Mouse (Mus musculus): ENCODE data around the gene Rere.
A peak's percentile ranks its signal among the peaks of the same experiment; 100 is the strongest.
"Not testable (repeated sequence)": the region's sequence is repeated elsewhere in the genome, so short reads cannot be mapped to it uniquely, and the experiment has no call there.

The Rere gene

DNA sequence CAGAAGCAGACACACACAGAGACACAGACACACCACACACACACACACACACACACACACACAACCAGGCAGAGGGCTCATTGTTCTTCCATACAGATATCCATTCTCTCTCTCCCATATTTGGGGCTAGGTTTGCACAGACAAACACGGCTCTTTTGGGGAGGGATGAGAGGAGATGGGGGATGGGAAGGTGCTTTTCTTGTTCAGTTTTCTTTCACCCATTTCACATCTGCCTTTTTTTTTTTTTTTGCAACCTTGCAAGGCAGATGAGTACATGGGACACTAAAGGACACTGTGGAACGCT, 1.8 kb downstream of the Rere start:
- DNase-seq (ENCODE audit: low spot score), result no peak

DNA sequence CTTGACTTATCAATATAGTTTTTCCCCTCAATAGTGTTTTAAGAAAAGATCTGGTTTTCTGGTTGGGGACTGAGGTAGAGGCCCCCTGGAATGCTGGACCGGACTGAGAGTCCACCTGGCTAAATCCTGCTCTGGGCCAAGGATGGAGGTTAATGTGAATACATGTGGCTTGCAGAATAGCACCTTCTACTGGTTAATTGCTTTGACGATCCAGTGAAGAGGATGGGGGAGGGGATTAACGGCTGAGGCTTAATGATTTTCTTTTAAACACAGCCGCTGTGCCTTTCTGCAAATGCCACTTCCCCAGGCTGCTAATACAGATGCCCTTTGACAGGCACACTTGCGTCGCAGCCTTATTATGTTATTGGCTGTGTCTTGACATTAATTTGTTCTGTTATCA, 2.5 kb downstream of the Rere start:
- peak; percentile 38 for DNase-seq (ENCODE audit: low spot score)

DNA sequence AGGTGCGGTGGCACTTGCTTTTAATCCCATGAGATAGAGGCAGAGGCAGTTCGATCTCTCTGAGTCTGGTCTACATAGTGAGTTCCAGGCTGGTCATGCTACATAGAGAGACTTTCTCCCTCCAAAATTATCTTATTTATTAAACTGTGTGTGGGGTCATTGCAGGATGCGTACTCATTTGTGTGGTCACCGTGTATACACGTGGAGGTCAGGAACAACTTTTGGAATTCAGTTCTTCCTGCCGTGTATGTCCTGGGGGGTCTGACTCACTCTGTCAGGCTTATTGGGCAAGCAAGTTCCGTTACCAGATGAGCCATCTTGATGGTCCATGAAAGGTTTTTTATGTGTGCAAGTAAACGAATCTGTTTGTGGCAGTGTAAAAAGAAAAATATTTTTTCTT, 5.5 kb downstream of the Rere start:
- DNase-seq (ENCODE audit: low spot score), result no peak

DNA sequence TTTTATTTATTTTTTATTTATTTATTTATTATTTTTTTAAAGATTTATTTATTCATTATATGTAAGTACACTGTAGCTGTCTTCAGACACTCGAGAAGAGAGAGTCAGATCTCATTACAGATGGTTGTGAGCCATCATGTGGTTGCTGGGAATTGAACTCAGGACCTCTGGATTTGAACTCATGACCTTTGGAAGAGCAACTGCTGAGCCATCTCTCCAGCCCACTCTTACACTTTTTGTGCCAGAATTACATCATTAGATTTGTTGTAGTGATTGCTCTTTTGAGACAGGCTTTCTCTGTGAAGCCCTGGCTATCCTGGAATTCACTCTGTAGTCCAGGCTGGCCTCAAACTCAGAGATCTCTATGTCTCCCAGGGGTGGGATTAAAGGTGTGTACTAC, 6.0 kb downstream of the Rere start:
- DNase-seq (ENCODE audit: low spot score), result not testable (repeated sequence)

DNA sequence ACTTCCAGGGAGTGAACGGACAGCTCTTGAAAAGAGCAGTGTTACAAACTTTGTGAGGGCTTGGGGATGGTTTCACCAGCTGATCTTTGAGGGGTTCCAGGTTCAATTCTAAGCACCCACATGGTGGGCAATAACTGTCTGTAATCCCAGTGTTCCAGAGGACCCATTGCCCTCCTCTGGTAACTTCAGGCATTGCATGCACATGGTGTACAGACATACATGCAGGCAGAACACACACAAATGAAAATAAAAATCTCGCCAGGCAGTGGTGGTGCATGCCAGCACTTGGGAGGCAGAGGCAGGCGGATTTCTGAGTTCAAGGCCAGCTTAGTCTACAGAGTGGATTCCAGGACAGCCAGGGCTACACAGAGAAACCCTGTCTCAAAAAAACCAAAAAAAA, 10.5 kb downstream of the Rere start:
- no peak for DNase-seq (ENCODE audit: low spot score)

DNA sequence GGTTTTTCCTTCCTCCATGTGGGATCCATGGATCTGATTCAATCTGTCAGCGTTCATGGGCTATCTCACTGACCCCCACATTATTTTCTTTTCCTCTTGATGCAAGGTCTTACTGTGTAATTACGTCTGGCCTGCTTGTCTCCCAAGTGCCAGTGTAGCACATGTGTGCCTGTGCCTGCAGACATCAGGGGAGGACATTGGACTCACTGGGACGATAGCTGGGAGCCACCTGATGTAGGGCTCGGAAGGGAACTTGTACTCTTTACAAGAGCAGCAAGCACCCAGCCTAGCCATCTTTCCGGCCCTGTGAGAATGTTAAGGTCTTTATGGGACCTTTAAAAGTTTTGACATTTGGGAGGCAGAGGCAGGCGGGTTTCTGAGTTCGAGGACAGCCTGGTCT, 13.4 kb downstream of the Rere start:
- DNase-seq (ENCODE audit: low spot score), result no peak

DNA sequence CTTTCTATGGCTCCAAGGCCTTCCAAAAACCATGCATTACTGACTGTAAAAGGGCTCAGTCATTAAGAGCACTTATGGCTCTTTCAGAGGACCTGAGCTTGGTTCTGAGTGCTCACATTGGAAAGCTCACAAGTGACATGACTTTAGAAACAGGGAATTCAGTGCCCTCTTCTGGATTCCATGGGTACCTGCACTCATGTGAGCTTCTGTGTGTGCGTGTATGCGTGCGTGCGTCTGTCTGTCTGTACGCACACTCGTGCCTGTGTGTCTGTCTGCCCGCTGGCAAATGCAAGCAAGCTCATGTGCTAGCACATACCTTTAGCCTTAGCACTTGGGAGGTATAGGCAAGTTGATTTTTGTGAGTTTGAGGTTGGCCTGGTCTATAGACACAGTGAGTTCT, 14.5 kb downstream of the Rere start:
- no peak for DNase-seq (ENCODE audit: low spot score)

DNA sequence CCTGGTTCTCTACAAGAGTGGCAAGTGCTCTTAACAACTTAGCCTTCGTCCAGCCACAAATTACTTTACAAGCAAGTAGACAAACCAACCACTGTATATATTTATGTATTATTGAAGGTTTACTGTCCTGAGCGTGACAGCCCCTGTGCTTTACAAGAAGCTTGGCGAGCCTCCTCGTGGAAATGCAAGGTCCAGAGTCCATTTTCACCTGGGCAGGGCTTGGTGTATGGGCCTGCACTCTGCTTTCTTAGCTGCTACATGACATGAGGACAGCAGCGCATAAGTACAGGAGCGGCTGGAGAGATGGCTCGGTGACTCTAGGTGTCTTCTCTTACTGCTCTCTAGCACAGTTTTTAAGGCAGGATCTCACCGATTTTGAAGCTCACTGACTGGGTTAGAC, 21.3 kb downstream of the Rere start:
- DNase-seq (ENCODE audit: low spot score), result peak; percentile 34

DNA sequence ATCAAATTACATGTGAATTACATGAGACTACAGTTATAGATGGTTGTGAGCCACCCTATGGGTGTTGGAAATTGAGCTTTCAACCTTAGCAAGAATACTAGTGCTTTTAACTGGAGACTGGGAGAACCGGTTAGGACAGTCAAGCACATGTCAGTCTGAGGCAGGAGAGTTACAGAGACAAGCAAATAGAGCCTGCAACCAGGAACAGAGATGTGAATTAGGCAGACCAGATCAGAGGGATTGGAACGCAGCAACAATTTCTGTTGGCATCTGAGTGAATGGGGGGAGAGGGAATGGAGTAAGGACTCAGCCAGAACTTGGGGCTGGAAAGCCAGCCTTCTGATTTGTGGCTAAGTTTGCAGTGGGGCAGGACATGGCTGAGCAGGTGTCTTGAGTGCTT, 25.3 kb downstream of the Rere start:
- DNase-seq (ENCODE audit: low spot score), result no peak

DNA sequence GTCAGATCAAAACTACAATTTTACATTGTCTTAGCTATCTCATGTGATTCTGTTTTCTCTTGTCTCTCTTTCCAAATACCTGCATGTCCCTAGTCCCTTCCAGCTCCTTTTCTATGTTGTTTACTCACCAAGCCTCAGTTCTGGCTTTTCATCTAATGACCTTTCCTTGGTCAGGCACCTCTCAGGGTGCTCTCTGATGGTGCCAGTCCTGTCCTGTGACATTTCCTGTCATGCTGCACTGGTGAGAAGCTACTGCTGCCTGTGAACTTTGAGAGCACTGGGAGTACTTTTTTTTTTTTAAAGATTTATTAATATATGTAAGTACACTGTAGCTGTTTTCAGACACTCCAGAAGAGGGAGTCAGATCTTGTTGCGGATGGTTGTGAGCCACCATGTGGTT, 25.8 kb downstream of the Rere start:
- no peak for DNase-seq (ENCODE audit: low spot score)

DNA sequence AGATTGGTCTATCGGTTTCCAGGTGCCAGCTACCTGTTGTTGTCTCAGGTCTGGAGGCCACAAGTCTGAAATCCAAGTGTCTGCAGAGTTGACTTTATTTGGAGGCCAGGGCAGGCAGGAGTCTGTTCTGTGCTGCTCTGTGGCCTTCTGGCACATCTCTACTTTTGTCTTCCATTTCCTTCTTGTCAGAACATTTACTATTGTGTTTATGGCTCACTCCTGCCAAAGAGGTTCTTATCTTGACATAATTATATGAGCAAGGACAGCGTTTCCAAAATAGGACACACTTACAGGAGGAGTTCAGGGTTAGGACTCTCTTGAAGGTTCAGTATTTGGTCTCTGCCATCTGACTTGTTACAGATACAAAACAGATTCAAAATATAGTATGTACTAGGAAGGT, 30.0 kb downstream of the Rere start:
- no peak for DNase-seq (ENCODE audit: low spot score)

DNA sequence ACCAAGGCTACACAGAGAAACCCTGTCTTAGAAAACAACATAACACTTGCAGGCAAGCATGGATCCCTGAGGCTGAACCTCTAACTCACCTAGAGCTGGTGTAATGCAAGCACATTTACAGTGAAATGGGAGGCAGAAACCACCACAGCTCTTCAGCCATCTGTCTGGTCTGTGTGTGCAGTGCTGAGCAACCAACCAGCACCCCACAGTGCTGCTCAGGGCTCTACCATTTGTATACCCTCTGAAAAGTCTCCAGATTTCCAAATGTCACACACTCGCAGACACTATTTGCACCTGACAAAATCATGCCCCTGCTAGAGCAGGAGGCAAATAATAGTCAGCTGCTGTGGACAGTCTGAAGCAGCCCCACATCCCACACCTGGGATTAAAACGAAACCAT, 31.2 kb downstream of the Rere start:
- no peak for DNase-seq (ENCODE audit: low spot score)

DNA sequence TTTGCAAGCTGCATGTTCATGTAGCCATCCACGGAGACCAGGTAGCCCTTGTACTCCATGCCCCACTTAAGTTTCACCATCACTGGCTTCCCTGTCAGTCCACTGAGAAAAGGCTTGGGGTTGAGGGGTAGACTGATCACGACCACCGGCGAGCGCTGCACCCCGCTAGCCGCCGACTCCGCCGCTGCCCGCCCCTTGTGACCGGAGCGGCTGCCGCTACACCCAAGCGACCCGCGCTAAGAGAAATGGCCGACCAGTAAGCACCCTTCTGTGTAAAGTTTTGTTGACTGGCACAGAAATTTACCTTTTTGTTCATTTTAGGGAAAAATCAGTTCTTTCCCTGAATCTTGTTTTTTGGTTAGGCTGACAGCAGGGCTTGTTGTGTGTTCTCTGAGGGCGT, 33.9 kb downstream of the Rere start:
- DNase-seq (ENCODE audit: low spot score), result no peak

DNA sequence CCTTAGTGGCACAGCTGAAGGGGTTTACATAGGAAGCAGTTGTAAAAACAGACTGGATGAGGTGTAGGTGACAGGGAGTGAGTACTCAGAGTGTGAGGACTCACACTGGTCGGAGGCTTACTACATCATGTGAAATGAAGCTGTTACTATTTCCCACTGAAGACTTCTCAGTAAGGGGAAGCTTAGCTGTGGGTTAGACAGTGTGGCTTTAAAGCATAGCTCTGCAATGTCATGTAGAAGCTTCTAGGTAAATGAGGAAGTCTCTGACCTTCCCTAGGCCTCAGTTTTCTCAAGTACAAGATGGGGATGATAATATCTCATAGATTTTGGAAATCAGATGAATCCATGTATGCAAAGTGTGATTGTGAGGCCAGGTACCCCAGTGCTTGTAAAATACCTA, 35.1 kb downstream of the Rere start:
- no peak for DNase-seq (ENCODE audit: low spot score)

DNA sequence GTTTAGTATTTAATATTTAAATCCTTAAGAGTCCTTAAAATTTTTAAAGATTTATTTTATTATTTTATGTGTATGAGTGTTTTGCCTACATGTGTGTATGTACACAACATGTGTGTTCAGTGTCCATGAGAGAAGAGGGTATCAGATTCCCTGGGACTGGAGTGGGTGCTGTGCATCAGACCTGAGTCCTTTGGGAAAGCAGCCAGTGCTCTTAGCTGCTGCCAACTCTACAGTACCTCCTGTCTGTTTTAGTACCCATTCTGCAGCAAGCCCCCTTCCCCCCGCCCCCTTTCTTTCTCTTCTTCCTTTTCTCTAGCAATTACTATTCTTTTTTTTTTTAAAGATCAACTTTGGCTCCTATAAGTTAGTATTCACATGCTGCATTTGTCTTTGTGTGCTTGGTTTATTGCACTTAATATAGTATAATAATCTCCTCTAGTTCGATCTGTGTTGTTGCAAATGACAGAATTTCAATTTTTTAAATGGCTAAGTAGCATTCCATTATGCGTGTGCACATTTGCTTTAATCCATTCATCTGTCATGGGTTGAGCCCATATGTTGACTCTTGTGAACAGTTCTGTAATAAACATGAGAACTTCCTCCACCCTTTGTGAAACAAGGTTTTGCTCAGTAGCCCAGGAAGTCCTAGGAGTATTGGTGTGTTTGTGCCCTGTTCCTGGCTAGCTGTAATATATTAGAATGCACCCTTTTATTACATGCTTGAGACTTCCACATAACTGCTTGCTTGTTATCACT, 43.8 kb downstream of the Rere start:
- no peak for DNase-seq (ENCODE audit: low spot score)

DNA sequence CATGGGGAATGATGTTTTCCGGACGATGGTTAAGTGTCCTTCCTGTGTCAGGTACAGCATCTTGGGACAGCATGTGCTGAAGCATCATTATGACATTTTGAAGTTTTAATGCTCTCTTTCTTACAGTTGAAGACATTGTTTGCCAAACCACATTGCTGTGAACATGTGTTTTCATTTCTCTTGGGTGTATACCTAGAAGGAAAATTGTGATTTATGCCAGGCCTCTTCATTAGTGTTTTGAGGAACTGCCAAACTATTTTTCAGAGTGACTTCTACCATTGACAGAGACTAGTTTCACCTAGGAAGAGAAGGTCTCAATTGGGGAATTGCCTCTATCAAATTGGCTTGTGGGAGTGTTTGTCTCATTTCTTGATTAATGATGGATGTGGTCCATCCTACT, 44.6 kb downstream of the Rere start:
- no peak for DNase-seq (ENCODE audit: low spot score)

DNA sequence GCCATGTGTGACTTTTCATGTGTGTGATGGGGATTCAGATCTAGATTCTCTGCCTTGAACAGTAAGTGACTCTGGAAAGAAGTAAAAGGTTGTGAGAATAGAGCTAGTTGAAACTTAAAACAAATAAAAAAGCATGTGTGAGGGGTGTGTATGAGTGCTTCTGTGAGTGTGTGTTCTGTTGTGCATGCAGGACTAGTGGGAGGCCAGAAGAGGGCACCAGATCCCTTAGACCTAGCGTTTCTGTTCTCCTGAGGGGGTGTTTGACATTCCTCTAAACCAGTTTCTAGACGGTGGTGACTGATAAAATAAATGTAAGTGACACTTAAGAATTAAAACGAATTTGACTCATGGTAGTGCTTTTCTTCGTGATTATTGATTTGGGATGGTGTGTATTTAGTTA, 46.0 kb downstream of the Rere start:
- no peak for DNase-seq (ENCODE audit: low spot score)

DNA sequence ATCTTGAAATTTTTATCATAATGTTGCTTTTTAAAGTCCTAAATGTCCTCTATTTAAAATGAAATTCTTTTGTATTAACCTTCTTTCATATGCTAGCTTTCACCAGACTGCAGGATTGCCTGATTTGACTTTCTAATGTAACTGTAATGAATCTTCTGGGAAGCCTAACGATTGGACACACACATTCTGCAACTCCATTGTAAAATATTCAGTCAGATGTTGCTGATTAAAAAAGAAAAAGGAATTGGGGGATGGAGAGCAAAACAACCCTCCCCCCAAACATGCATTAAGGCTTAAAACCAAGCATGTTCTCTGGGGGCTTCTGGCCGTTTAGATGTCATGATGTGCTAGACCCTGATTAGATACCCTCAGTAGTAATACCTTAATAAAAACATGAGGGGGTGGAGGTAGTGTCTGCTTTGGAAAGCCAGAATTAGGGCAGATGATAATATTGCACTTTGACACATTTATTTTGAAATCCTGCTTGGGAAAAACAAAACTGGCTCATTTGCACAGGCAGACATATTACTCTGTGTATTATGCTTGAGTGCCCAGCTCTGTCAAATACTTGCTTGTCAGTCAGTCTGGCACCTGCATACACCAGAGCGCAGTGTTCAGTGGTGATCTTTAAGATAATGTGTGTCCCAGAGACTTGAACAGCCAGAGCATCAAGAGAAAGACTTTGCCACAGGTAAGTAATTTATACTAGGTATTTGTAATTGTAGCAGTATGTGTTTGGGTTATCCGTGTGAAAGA, 52.7 kb downstream of the Rere start:
- no peak for DNase-seq (ENCODE audit: low spot score)

DNA sequence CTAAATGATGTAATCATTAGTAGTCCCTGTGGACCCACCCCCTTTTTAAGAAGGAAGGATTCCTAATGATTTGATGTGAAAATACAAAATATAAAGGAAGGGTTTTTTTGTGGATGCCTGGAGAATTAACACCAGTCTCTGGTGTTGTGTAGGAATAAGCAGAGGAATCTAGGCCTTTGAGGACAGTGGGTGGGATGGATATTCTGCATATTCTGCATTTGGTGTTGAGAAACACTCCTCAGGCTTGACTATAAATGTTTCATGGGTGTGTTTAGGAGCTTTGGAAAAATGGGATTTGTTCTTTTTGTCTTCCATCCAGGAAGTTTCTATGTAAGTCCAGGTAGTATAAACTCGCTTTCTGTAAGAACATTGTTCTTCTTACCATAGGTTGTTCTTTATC, 55.8 kb downstream of the Rere start:
- DNase-seq (ENCODE audit: low spot score), result no peak

DNA sequence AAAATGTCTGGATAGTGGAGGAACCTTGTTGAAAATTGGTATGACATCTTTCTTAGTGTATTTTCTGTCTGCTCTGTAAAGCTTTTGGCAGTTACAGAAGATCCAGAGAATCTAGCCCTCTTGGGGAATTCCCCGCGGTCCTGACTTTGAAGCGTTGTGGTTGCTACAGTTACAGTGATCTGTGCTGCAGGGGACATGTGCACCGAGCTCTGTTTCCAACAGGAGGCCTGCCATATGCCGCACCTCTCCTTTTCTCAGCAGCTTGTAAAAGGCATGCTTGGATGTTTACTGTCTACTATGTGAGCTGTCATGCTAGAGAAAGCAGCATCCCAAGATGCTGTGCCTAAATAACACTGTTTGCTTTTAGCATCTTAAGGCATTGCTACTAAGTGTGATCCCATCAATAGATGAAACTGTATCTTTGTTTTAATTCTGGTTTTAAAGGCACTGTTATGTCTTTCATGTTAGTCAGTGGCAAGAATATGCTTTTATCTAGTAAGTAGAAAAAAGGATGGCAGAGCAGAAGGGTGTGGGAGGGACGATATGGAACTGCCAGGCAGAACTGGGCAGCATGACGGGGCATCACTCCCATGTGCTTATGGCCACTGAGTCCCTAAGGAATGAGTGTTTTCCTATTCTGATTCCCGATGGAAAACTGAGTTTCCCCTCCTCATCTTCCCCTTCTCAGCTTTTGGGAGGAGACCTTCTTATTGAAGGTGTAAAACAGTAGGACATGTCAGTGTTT, 57.6 kb downstream of the Rere start:
- no peak for DNase-seq (ENCODE audit: low spot score)

DNA sequence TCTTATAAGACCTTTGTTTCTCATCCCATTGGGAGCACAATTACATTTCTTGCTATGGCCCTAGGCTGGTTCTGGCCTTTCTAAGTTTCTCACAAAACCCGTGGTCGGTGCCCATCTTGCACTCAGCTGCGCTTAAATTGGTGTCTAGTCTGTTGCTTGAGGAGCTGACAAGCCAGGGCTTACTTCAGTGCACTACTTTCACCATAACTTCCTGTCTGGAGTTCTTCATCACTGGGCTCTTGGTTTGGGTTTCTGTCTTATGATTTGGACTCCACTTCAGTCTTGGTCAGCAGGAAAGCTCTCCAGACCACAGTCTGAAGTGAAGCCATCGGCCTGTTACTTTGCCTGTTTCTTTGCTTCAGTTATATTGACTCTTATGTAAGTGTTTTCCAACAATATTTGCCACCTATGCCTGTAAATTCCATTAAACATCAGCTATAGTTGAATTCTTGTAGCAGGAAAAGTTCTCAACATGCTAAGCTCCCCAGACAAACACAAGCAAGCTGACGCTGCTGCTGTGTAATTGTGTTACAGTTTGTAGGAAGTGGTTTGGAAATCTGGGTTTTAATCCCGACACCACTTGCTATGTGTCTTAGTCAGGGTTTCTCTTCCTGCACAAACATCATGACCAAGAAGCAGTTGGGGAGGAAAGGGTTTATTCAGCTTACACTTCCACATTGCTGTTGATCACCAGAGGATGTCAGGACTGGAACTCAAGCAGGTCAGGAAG, 59.5 kb downstream of the Rere start:
- no peak for DNase-seq (ENCODE audit: low spot score)

DNA sequence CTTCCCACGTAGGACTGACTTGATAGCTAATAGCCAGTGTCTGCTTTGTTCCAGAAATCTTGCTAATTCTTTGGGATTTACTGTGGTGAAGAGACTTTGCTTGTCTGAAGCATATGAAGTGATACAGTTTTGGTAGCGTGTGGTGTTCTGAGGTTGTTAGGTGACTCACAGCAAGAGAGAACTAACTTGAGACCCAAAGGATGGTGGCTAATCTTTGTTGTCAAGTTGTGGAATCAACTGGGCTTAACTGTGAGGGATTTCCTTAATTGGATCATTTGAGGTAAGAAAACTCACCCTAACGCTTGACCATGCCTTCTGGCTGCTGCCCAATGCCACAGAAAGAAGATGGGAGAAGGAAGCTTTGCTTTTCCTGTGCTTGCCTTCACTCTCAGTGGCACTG, 63.1 kb downstream of the Rere start:
- DNase-seq (ENCODE audit: low spot score), result no peak

Measured in yolk sac, embryonic 10.5 days (tissue).